Mouse (Mus musculus) hematopoietic stem cell, adult 5-6 weeks (primary cell): ENCODE results near the gene Nfatc4. TPM values are rescaled to one million over a fixed set of nuclear protein-coding genes. Genes with fewer than 3 reads are reported as not detected.

ENCODE experiments used
- ATAC-seq, 2 experiments: fragments of 125-278 bp in 1 of 2; replicated peaks in 1 of 2; 2 replicates each; pipeline ENCODE4 v1.8.0; 2016 to 2017; ENCODE audit warnings: inconsistent platforms in 2 of 2, mild to moderate bottlenecking in 2 of 2, moderate number of reproducible peaks in 2 of 2, low read depth in 1 of 2, moderate TSS enrichment in 1 of 2; ENCODE audit not compliant: low FRiP score in 2 of 2, poor library complexity in 2 of 2, severe bottlenecking in 2 of 2, insufficient read depth in 1 of 2, low TSS enrichment in 1 of 2
- total RNA-seq: library from RNA; stranded (forward); fragments of 172-1452, 232-1000 nt; gene quantifications from 2 replicates; pipeline ENCODE4 v1.2.3, GENCODE M21; 2017

Nfatc4 gene
- total RNA-seq, 1 experiment from 2014 or later = 0.35 TPM

DNA sequence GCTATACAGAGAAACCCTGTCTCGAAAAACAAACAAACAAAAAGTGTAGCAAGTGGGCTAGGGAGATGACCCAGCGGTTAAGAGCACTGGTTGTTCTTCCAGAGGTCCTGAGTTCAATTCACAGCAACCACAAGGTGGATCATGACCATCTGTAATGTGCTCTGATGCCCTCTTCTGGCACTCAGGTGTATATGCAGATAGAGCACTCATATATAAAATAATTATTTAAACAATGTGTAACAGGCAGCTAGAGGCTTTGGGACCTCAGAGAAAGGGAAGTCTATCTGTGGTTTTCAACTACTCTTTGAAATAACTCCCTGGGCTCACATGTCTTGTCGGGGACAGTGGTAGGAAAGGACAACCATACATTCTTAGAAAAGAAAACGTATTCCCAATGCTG is 15.8 kb downstream of the Nfatc4 start:
- ATAC-seq = peak in 1 of 2 experiments; percentile 56; a peak in 2 of 4 replicates

- no peak for ATAC-seq
These were observed 18.0 kb downstream of the Nfatc4 start for GRCm38 (mm10) chr14:55840853-55841366.

- ATAC-seq = no peak
These were observed 19.9 kb downstream of the Nfatc4 start for GRCm38 (mm10) chr14:55842794-55843193.

- no peak for ATAC-seq
These were observed 22.8 kb downstream of the Nfatc4 start for GRCm38 (mm10) chr14:55845506-55846294.

DNA sequence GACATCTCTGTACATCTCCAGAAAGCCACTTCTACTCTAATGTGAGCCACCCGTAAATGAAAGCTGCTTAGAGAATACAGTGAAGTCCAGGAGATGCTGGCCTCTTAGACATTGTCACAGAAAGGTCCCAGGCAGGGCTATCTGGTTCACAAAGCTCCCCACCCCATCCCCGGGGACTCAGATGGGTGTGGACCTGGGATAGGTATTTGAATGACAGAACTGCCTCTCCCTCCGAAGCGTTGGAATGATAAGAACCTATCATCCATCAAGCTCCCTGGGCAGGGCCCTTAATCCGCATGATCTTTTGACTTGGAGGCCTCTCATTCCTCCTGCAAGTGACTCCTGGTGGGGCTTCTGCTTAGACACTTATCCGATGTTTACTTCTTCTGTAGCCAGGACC is 27.9 kb downstream of the Nfatc4 start:
- ATAC-seq = no peak

DNA sequence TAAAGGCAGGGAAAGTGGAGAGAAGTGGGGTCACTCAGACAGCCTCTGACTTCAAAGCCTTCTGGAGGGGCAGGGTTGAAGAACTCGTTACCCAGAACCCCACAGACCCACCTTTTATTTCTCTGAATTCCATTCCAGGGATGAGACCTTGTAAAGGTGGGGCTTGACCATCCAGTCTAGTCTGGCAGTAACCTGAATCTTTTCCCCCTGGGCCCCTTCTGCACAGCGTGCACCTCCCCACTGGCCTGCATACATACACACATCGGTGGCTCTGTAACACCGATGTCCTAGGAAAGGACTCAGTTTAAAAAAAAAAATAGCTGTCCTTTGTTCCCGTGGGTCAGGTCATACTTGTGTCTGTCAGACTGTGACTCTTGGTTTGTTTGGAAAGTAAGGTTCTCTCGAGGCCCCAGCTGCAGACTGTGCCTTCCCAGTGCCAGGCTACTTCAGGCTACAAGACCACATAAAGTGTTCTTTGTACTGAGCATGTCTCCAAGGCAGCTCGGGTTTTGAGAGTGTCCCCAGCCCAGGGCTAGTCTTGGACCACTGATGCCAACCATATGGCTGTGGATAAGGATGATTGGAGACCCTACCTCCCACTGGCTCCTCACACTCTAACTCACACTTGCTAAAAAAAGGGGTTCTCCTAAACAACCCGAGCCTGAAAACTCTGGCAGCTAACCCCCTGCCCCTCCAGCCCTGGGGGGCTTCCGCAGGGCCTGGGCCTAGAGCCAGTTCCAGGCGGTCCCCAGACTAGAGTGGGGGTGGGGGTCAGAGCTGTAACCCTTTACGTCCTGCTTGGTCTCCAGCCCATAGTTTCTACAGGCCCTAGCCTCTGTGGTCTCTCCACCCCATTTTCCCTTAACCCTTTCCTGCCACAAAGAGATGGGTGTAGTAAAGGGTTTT is 30.0 kb downstream of the Nfatc4 start:
- ATAC-seq = no peak

DNA sequence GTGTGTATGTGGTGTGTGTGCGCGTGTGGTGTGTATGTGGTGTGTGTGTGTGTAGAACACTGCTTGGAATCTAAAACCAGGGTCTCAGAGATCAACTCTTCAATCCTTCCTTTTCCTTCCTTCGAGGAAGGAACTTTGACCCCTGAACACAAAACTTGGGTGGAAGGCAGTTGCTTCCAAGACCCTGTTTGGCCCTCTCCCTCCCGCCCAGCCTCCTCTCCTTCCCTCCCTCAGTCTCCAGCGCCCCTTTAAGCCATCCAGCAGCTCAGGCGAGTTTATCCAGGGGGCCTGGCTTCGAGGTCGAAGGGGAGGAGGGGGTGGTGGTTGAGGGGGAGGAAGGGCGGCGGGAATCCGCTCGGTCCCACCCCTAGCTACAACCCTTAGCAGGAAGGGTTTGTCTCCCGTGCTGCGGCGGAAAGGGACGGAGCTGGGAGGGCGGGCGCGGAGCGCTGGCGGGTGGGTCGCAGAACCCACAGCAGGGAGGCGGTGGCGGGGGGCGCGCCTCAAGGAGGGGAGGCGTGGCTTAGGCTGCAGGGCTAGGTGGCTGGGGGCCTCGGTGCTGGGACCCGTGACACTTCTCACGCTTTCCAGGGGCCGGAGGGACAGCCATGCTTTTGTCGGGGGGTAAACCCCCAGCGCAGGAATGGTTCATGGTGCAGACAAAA is 30.8 kb downstream of the Nfatc4 start, which contains the start of gene Nynrin:
TSS of gene Nynrin (plus strand) at position 390 of the 665 bp plus-strand sequence.
- peak; percentile 65 to 68 for ATAC-seq

- peak; percentile 54 to 56 for ATAC-seq
These were observed 31.6 kb downstream of the Nfatc4 start for GRCm38 (mm10) chr14:55854406-55855100.

DNA sequence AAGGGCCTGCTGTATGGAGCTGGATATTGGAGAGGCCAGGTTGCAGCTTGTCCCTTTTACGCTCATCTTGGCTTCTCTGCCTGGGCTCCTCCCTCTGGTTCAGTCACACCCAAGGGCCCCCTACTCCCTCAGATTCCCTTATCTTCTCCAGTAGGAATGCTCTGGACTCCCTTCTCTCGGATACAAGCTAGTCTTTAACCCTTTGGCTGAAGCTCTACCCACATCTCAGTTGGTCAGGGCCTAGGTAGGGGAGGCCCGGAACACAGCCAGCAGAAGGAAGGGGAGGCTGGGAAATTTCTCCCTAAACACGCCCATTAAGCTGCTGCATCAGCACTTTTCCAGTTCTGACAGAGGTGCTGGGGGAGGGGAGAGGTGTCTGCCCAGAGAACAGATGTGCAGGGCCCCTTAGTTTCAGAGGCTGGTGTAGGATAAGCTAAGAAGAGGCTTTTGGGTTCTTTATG is 32.2 kb downstream of the Nfatc4 start:
- no peak for ATAC-seq

GRCm38 (mm10) chr14:55857588-55857987 is 34.6 kb downstream of the Nfatc4 start:
- no peak for ATAC-seq

DNA sequence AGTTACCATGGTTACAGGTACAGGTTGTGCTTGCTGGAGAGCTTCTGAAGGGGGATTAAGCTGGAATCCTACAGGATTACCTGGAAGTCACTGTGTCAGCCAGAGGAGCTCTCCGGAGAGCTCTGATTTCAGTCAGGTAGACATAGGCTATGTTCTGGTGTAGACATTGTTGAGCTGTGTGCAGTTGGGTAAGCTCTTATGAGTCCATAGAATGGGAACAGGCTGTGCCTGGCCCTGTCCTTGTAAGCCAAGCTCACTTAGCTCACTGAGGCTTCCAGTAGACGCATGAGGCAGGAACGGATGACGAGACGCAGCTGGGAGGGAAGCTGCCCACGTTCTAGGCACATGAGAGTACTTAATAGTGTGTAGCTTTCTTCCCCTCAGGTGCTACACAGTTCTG is 39.2 kb downstream of the Nfatc4 start:
- no peak for ATAC-seq

DNA sequence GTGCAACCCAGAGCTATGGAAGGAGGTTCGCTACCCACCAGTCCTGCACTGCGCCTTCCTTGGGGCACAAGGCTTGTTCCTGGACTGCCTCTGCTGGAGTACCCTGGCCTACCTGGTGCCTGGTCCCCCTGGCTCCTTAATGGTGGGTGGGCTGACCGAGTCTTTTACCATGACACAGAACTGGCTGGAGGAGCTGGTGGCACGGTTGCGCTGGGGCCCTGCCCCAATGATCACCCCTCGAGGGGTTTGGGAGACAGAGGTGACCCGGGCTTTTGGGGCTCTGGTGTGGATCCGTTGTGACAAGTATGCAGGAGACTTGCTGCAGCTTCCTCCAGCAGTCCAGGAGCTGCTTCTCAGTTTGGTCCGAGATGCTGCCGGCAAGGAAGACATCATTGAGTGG is 40.0 kb downstream of the Nfatc4 start:
- no peak for ATAC-seq

GRCm38 (mm10) chr14:55863773-55864172 is 40.8 kb downstream of the Nfatc4 start:
- peak; percentile 93 to 94 for ATAC-seq

- ATAC-seq = no peak
These were observed 44.0 kb downstream of the Nfatc4 start for GRCm38 (mm10) chr14:55866962-55867361.

- ATAC-seq = no peak
These were observed 45.5 kb downstream of the Nfatc4 start for GRCm38 (mm10) chr14:55868230-55869026.

DNA sequence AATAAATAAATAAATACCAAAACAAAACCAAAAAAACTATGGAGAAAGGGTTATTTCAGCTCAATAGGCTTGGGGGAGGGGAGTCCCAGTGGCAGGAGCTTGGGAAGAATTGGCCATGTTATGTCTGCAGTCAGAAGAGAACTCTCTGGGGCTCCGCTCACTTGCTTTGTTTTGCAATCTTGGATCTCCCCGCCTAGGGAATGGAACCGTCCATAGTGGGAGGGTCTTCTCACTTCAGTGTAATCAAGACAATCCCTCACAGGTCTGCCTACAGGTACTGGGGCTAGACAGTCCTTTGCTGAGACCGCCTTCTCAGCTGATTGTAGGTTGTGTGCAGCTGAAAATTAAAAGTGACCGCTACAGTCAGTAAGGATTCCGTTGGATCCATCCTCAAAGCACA is 46.6 kb downstream of the Nfatc4 start:
- ATAC-seq = no peak
